Mouse (Mus musculus) bone marrow, adult 2 months (tissue): ENCODE results near the gene Ptma. TPM values are rescaled to one million over a fixed set of nuclear protein-coding genes. Genes with fewer than 3 reads are reported as not detected.
A peak's percentile ranks its signal among the peaks of the same experiment; 100 is the strongest.
"Not testable (repeated sequence)": the region's sequence is repeated elsewhere in the genome, so short reads cannot be mapped to it uniquely, and the experiment has no call there.

Experiments used
- H3K27ac ChIP-seq: fragments of 200-500 bp; 2 replicates; pipeline ENCODE4 v1.5.1; 2012; ENCODE audit warnings: low read depth, mild to moderate bottlenecking, control low read depth, inconsistent platforms, low read length; ENCODE audit not compliant: control insufficient read depth, poor library complexity, insufficient read depth
- H3K4me1 ChIP-seq: fragments of 200-500 bp; 2 replicates; pipeline ENCODE4 v1.6.1; 2011; ENCODE audit warnings: low read length; ENCODE audit not compliant: control insufficient read depth, insufficient read depth
- H3K4me3 ChIP-seq: fragments of 200-500 bp; replicated peaks from 2 replicates; pipeline ENCODE3; 2011; ENCODE audit warnings: mild to moderate bottlenecking, low read depth, low read length, control low read depth; ENCODE audit not compliant: control insufficient read depth
- CTCF ChIP-seq: fragments of 200-500 bp; IDR thresholded peaks from 2 replicates; pipeline ENCODE4 v1.5.1; 2011; ENCODE audit warnings: low read length, control low read depth; ENCODE audit not compliant: control insufficient read depth, insufficient read depth
- POLR2A ChIP-seq: fragments of 200-500 bp; IDR thresholded peaks from 2 replicates; pipeline ENCODE4 v1.6.1; 2011; ENCODE audit warnings: low read depth, mild to moderate bottlenecking, control low read depth, low read length, borderline replicate concordance; ENCODE audit not compliant: control insufficient read depth
- WGBS: fragments of 180-500 bp; shearing (Covaris S2); methylation state at CpG from one replicate; pipeline ENCODE4 v1.1.7; 2018; 5-methylcytosine and 5-hydroxymethylcytosine counted together
- polyA plus RNA-seq: library from polyadenylated mRNA; stranded (reverse); fragments of >200 nt; gene quantifications from 2 replicates; pipeline ENCODE4 v1.2.4, GENCODE M21; 2011; ENCODE audit warnings: low replicate concordance; ENCODE audit not compliant: missing spikeins, insufficient read depth, insufficient read length

Ptma gene
- polyA plus RNA-seq, 1 experiment = 1,395 TPM

DNA sequence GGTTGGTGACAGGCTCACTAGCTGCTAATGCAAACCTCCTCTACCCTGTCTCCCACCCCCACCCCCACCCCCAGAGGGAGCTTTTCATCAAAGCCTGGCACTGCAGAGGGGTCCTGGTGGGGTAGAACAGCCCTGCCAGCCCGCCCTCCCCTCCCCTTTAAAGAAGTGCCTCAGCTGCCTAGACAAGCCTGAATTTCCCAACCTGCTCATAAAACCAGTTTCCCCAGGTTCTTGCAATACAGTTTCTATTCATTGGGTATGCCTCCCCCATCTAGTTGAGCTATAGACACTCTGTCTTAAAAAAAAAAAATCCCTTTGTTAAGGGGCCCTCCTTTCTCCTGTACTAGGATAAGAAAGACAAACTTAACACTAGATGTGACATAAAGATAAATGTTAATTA is 43.8 kb upstream of the Ptma start:
- peaks cover 5% of the 10 kb centered on the region; the same call in 1 of the 2 replicates for H3K4me1 ChIP-seq

GRCm38 (mm10) chr1:86485346-86485745 is 41.2 kb upstream of the Ptma start:
- H3K4me3 ChIP-seq = no peak overlapping the region
- WGBS = 91% methylated on average over 1 of the region's 1 CpGs
- no peak overlapping the region for H3K27ac ChIP-seq
- TF ChIP-seq POLR2A = no peak
- TF ChIP-seq CTCF = no peak
- H3K4me1 ChIP-seq = peaks cover 2% of the 10 kb centered on the region; the same call in 1 of the 2 replicates

More for the DNA sequence above, 43.8 kb upstream of the Ptma start:
- H3K27ac ChIP-seq = no peak overlapping the region
- TF ChIP-seq POLR2A (no peak), CTCF (no peak)
- H3K4me3 ChIP-seq = no peak overlapping the region
- 83% methylated on average over 1 of the region's 1 CpGs for WGBS

DNA sequence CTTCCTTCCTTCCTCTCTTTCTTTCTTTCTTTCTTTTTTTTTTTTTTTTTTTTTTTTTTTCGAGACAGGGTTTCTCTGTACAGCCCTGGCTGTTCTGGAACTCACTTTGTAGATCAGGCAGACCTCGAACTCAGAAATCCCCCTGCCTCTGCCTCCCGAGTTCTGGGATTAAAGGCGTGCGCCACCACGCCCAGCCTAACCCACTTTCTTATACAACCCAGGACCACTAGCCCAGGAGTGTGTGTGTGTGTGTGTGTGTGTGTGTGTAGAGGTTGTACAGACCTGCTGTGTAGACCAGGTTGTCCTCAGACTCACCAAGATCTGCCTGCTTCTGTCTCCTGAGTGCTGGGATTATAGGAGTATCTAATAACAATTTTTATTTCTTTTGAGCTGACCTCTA is 40.7 kb upstream of the Ptma start:
- H3K27ac ChIP-seq, H3K4me1 ChIP-seq, H3K4me3 ChIP-seq: not testable (repeated sequence)
- WGBS = 95% methylated on average over 6 of the region's 6 CpGs

- Histone ChIP-seq H3K4me3 (peak overlapping the region; percentile 90), H3K27ac (peak overlapping the region; percentile 98), H3K4me1 (peaks cover 7% of the 10 kb centered on the region; the same call in 1 of the 2 replicates)
- WGBS = 3% methylated on average over 13 of the region's 13 CpGs
- TF ChIP-seq POLR2A (no peak), CTCF (no peak)
These were observed 39.7 kb upstream of the Ptma start for GRCm38 (mm10) chr1:86486703-86487294.

DNA sequence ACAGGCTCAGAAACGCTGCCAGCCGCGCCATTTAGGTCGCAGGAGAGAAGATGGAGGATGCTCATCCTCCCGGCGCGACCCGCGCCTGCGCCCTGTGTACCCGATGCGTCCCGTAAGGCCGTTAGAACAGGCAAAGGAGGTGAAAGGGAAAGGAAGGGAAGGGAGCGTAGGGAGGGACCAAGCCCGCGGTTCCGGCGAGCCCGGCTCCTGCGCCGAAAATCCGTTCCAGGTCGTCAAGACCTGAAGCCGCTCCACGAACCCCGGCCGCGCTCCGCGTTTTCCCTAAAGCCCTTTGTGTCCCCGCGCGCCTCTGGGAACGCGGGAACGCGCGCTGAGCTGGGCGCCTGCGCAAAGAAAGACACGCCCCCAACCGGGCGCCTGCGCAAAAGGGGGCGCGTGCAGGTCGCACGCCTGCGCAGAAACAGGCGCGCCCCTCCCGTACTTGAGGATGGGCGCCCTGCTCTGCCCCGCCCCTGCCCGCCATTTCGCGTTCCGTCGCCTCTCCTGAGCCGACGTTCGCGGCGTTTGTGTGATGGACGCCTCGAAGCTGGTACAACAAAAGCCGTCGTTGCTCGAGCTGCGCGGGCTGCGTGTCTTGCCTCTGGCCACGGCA is 39.1 kb upstream of the Ptma start:
- TF ChIP-seq CTCF = no peak
- TF ChIP-seq POLR2A = peak; percentile 99
- under 1% methylated on average over 74 of the region's 74 CpGs for WGBS
- H3K4me1 ChIP-seq = peaks cover 9% of the 10 kb centered on the region; the same call in 1 of the 2 replicates

GRCm38 (mm10) chr1:86487908-86488314 is 38.6 kb upstream of the Ptma start:
- peak overlapping the region; percentile 98 for H3K27ac ChIP-seq
- H3K4me1 ChIP-seq = peaks cover 9% of the 10 kb centered on the region; the same call in 1 of the 2 replicates
- peak overlapping the region; percentile 86 for H3K4me3 ChIP-seq
- 5% methylated on average over 20 of the region's 20 CpGs for WGBS
- no peak for TF ChIP-seq CTCF
- TF ChIP-seq POLR2A = no peak

More for the DNA sequence above, 39.1 kb upstream of the Ptma start:
- H3K27ac ChIP-seq = peak overlapping the region; percentile 98
- H3K4me3 ChIP-seq = peak overlapping the region; percentile 90

DNA sequence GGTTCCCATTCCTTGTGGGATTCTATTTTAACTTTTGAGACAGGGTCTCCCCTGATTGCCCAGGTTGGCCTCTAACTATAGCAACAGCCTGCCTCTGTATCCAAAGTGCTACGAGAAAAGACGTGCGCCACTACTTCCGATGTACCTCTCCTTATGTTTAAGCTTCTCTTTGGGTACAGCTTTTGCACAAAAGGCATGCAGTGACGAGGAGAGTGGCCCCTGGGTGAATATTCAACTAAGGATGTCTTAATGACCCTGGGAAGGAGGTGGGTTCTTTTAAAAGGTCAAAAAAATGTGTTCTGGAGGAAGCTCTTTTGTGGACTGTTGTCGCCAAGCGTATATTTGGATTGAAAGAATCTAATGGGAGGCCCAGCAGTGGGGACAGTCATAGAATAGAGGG is 38.2 kb upstream of the Ptma start:
- Histone ChIP-seq H3K4me3 (peak overlapping the region; percentile 66), H3K4me1 (peaks cover 9% of the 10 kb centered on the region; the same call in 1 of the 2 replicates), H3K27ac (peak overlapping the region; percentile 98; the same call in 1 of the 2 replicates)
- WGBS = 50% methylated on average over 7 of the region's 7 CpGs
- no peak for TF ChIP-seq POLR2A
- TF ChIP-seq CTCF = no peak

DNA sequence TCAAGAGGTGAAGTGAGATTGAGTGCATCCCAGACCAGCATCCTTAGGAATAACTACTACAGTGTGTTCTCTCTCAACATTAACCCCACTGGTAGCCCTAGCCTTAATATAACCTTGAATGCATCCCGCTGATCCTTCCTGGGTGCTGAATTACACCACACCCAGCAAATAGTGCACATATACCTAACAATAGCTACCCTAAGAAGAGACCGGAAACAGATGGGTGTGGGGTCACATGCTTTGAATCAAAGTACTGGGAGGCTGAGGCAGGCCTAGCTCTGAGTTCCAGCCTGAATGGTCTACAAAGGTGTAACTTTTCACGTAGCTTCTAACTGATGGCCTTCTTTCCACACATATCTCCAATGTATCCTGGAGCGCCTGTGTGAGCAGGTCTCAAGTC is 37.8 kb upstream of the Ptma start:
- 87% methylated on average over 4 of the region's 4 CpGs for WGBS
- no peak overlapping the region for H3K4me3 ChIP-seq
- TF ChIP-seq POLR2A (no peak), CTCF (no peak)
- H3K27ac ChIP-seq = peak overlapping the region; percentile 98; the same call in 1 of the 2 replicates
- peaks cover 9% of the 10 kb centered on the region; the same call in 1 of the 2 replicates for H3K4me1 ChIP-seq

DNA sequence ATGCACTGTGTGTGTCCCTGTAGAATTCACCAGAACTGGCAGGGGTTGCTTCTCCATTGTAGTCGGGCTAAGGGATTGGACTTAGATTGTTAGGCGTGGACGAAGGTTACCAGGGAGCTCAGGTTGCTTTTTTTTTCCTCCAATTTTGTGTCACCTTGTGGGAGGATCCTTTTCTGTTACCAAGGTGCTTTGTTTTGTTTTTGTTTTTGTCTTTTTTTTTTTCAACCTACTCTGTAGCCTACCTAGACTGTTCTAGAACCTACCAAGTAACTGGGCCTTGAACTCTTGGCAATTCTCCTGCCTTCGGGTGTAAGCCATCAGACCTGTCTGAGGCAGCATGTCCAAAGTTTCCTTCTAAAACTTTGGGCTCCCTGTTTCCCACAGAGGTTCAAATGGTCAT is 36.6 kb upstream of the Ptma start:
- Histone ChIP-seq H3K4me3 (no peak overlapping the region), H3K27ac (no peak overlapping the region), H3K4me1 (peaks cover 9% of the 10 kb centered on the region; the same call in 1 of the 2 replicates)
- WGBS = 91% methylated on average over 4 of the region's 4 CpGs
- no peak for TF ChIP-seq POLR2A
- TF ChIP-seq CTCF = no peak

GRCm38 (mm10) chr1:86490697-86491096 is 35.8 kb upstream of the Ptma start:
- Histone ChIP-seq H3K27ac (peak overlapping the region; percentile 26; the same call in 1 of the 2 replicates), H3K4me1 (peaks cover 9% of the 10 kb centered on the region; the same call in 1 of the 2 replicates), H3K4me3 (no peak overlapping the region)
- WGBS = 72% methylated on average over 3 of the region's 3 CpGs
- TF ChIP-seq POLR2A (no peak), CTCF (no peak)
